Mouse (Mus musculus): ENCODE measurements at regions not wholly inside any gene's neighbourhood (a gene's known extent, or its start where the extent isn't known, plus 50 kb on each side); places are given as distances from the start of the nearest gene placed in this dataset.

DNA sequence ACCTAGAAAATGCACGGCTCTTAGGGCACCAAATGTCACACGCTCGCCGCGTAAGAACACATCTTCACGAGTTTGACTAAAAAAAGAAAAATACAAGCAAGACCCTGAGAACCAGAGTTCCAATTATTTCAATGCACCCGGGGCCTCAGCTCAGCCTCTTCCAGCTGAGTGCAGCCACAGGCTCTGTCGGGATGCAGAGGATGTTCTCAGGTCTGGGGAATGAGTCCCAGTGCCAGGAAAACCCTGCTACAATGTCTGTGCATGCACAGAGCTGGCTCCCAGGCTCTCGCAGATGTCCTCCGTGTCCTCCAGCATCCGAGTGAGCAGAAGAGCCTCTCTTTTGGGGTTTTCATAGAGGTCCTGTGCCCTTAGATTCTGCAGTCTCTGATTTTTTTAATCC, 219.1 kb downstream of the Fndc1 start:
- Histone ChIP-seq H3K4me1 (ENCODE audit: control insufficient read depth, insufficient read depth, low read length) (no peaks in the 10 kb centered on the region), H3K9me3 (replicated peaks; ENCODE audit: control insufficient read depth, low read length) (0 out of 2 replicates have a peak, but pooled peaks cover 2% of the 10 kb centered on the region), H3K4me3 (ENCODE audit: low read length) (no peak overlapping the region), H3K27ac (ENCODE audit: low read length) (no peak overlapping the region), H3K4me2 (ENCODE audit: low read depth, low read length) (no peak overlapping the region), H3K36me3 (ENCODE audit: control insufficient read depth, insufficient read depth) (no peaks in the 10 kb centered on the region), H3K9ac (ENCODE audit: low read length) (no peak overlapping the region), H3K27me3 (ENCODE audit: control insufficient read depth, insufficient read depth, low read length) (no peaks in the 10 kb centered on the region)
- WGBS: 74% methylated on average over 11 of the region's 11 CpGs
- no peak for ATAC-seq (replicated peaks; ENCODE audit: extremely low read depth, insufficient read depth, low FRiP score)

DNA sequence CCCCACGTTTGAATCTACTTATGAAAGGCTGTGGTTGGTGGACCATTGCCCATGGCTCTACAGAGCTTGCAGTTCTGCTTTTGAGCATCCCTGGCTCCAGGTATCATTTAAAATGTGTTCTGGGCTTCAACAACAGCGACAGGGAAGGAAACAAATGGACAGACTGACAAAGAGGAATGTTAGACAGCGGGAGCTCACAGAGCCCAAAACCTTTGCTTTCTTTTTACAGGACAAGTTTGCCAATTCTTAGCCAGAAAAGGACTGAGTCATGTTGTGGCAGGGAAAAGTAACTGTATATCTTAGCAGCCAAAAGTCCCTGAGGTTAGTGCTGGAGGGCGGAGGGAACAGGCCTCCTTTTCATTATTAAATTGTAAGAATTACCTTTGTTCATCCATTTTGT, 219.7 kb downstream of the Fndc1 start:
- H3K9ac ChIP-seq (ENCODE audit: low read length): no peak overlapping the region
- H3K27ac ChIP-seq (ENCODE audit: low read length): no peak overlapping the region
- 69% methylated on average over 4 of the region's 4 CpGs for WGBS
- ATAC-seq (replicated peaks; ENCODE audit: extremely low read depth, insufficient read depth, low FRiP score): no peak
- no peaks in the 10 kb centered on the region for H3K4me1 ChIP-seq (ENCODE audit: control insufficient read depth, insufficient read depth, low read length)
- H3K9me3 ChIP-seq (replicated peaks; ENCODE audit: control insufficient read depth, low read length): 0 out of 2 replicates have a peak, but pooled peaks cover 6% of the 10 kb centered on the region
- H3K27me3 ChIP-seq (ENCODE audit: control insufficient read depth, insufficient read depth, low read length): no peaks in the 10 kb centered on the region
- H3K4me2 ChIP-seq (ENCODE audit: low read depth, low read length): no peak overlapping the region
- no peaks in the 10 kb centered on the region for H3K36me3 ChIP-seq (ENCODE audit: control insufficient read depth, insufficient read depth)
- no peak overlapping the region for H3K4me3 ChIP-seq (ENCODE audit: low read length)

DNA sequence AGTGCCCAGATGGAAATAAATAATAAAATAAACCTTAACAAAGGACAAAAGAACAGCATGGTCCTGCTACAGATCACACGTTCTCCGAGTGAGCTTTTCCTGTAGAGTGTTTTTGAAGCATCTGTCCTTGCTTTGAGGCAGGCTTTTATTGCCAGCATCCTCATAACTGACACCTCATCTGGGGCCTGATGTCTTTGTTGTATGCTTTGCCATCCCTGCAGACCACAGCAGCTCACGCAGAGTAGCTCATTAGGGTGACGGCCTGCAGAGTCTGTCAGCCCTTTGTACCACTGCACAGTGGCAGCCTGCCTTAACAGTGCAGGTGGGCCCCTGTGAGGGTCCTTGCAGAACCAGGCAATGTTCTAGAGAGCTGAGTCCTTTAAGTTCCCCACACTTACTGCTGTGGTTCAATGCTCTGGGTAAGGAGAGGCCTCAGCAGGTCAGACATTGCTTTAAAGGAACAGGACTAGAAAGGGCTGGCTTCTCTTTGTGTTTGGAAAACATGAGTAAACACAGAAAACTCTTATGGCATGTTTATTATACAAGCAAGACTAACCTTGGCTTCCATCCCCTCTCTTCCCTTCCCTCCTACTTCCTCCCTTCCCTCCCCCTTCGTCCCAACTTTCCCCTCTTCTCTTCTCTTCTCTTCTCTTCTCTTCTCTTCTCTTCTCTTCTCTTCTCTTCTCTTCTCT, 219.7 kb upstream of the Unc93a2 start:
- Histone ChIP-seq H3K9me3 (replicated peaks; ENCODE audit: control insufficient read depth, low read length) (0 out of 2 replicates have a peak, but pooled peaks cover 6% of the 10 kb centered on the region), H3K4me3 (ENCODE audit: low read length) (no peak overlapping the region), H3K4me1 (ENCODE audit: control insufficient read depth, insufficient read depth, low read length) (no peaks in the 10 kb centered on the region), H3K27ac (ENCODE audit: low read length) (no peak overlapping the region), H3K4me2 (ENCODE audit: low read depth, low read length) (no peak overlapping the region), H3K27me3 (ENCODE audit: control insufficient read depth, insufficient read depth, low read length) (no peaks in the 10 kb centered on the region), H3K36me3 (ENCODE audit: control insufficient read depth, insufficient read depth) (no peaks in the 10 kb centered on the region), H3K9ac (ENCODE audit: low read length) (no peak overlapping the region)
- ATAC-seq (replicated peaks; ENCODE audit: extremely low read depth, insufficient read depth, low FRiP score): no peak
- WGBS: 78% methylated on average over 5 of the region's 5 CpGs

DNA sequence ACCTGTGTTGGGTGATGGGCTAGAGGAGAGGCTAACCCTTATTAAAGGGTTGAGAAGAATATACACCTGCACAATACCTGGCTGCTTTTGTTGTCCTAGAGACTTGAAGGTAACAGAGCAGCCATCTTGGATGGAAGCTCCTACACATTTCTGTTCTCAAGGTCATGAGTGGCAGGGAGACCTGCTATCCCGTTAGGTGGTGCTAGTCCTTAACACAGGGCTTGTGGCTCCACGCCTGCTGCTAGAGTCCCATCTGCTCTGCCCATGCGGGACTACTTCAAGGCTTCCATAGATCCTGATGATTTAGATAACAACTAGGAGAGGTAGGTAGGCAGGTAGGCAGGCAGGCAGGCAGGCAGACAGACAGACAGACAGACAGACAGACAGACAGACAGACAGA, 218.8 kb upstream of the Unc93a2 start:
- 0 out of 2 replicates have a peak, but pooled peaks cover 6% of the 10 kb centered on the region for H3K9me3 ChIP-seq (replicated peaks; ENCODE audit: control insufficient read depth, low read length)
- WGBS: 84% methylated on average over 3 of the region's 3 CpGs
- H3K9ac ChIP-seq (ENCODE audit: low read length): no peak overlapping the region
- no peaks in the 10 kb centered on the region for H3K4me1 ChIP-seq (ENCODE audit: control insufficient read depth, insufficient read depth, low read length)
- H3K27ac ChIP-seq (ENCODE audit: low read length): no peak overlapping the region
- no peaks in the 10 kb centered on the region for H3K27me3 ChIP-seq (ENCODE audit: control insufficient read depth, insufficient read depth, low read length)
- no peak for ATAC-seq (replicated peaks; ENCODE audit: extremely low read depth, insufficient read depth, low FRiP score)
- no peaks in the 10 kb centered on the region for H3K36me3 ChIP-seq (ENCODE audit: control insufficient read depth, insufficient read depth)
- no peak overlapping the region for H3K4me2 ChIP-seq (ENCODE audit: low read depth, low read length)
- no peak overlapping the region for H3K4me3 ChIP-seq (ENCODE audit: low read length)

DNA sequence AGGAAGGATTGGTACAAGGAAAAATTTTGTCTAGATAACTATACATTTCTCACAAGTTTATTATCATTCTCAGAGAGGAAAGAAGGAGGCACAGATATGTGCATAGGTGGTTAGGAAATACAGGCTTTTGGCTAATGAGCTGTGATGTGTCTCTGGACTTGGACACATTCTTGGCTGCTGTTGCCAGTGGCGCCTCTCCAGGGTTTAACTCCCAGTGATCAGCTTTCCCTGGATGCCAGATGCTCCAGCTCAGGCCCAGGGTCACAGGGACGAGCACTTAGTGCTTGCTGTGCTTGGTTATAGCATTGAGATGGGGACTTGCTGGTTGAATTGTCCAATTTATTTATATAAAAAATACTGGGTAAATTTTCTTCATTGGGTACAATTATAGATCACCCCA, 215.3 kb upstream of the Unc93a2 start:
- Histone ChIP-seq H3K9me3 (replicated peaks; ENCODE audit: control insufficient read depth, low read length) (0 out of 2 replicates have a peak, but pooled peaks cover 7% of the 10 kb centered on the region), H3K4me3 (ENCODE audit: low read length) (no peak overlapping the region), H3K9ac (ENCODE audit: low read length) (no peak overlapping the region), H3K4me2 (ENCODE audit: low read depth, low read length) (no peak overlapping the region), H3K4me1 (ENCODE audit: control insufficient read depth, insufficient read depth, low read length) (peaks cover 5% of the 10 kb centered on the region), H3K27ac (ENCODE audit: low read length) (no peak overlapping the region), H3K36me3 (ENCODE audit: control insufficient read depth, insufficient read depth) (no peaks in the 10 kb centered on the region), H3K27me3 (ENCODE audit: control insufficient read depth, insufficient read depth, low read length) (no peaks in the 10 kb centered on the region)
- ATAC-seq (replicated peaks; ENCODE audit: extremely low read depth, insufficient read depth, low FRiP score): peak; percentile 52; the same call in 1 of the 2 replicates
- WGBS: 32% methylated on average over 2 of the region's 2 CpGs

DNA sequence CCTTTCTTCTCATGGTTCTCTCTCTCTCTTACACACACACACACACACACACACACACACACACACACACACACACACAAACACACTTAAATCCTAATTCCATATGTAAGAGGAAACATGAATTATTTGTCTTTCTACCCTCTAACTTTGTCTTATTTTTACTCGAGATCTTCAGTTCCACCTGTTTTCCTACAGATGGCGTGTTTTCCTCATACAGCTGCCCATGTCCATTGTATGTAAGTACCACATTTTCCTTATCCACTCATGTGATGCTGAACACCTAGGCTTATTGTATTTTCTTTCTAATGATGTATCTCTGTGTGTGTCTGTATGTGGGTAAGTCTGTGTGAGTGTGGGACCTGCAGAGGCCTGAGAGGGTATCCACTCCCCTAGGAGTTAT, 212.2 kb upstream of the Unc93a2 start:
- WGBS: 43% methylated on average over 2 of the region's 2 CpGs
- Histone ChIP-seq H3K9ac (ENCODE audit: low read length) (no peak overlapping the region), H3K4me2 (ENCODE audit: low read depth, low read length) (no peak overlapping the region)

DNA sequence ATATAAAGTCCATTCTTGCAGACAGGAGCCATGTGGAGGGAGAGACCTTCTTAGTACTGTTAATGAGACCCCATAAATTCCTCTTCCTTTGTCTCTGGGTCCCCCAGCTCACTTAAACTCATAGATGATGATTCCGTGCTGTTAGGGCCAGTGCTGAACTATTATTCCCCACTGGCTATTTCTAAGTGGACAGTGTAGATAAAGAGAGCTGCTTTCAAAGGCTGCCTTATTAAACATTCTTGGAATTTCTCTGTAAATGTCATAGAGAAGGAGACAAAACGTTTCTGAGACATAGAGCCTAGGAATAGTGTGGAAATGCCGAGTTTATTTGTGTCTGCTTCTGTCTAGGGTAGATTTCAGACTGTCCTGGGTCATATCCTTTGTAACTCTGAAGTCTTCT, 209.5 kb upstream of the Unc93a2 start:
- 33% methylated on average over 3 of the region's 3 CpGs for WGBS
- H3K9ac ChIP-seq (ENCODE audit: low read length): no peak overlapping the region
- H3K4me3 ChIP-seq (ENCODE audit: low read length): no peak overlapping the region
- H3K4me1 ChIP-seq (ENCODE audit: control insufficient read depth, insufficient read depth, low read length): peaks cover 5% of the 10 kb centered on the region
- no peaks in the 10 kb centered on the region for H3K36me3 ChIP-seq (ENCODE audit: control insufficient read depth, insufficient read depth)
- no peak overlapping the region for H3K27ac ChIP-seq (ENCODE audit: low read length)
- H3K4me2 ChIP-seq (ENCODE audit: low read depth, low read length): no peak overlapping the region
- ATAC-seq (replicated peaks; ENCODE audit: extremely low read depth, insufficient read depth, low FRiP score): no peak
- no peaks in the 10 kb centered on the region; the same call in 1 of the 2 replicates for H3K27me3 ChIP-seq (ENCODE audit: control insufficient read depth, insufficient read depth, low read length)
- H3K9me3 ChIP-seq (replicated peaks; ENCODE audit: control insufficient read depth, low read length): 0 out of 2 replicates have a peak, but pooled peaks cover 2% of the 10 kb centered on the region

More for the DNA sequence above, 212.2 kb upstream of the Unc93a2 start:
- ATAC-seq (replicated peaks; ENCODE audit: extremely low read depth, insufficient read depth, low FRiP score): no peak
- Histone ChIP-seq H3K27ac (ENCODE audit: low read length) (no peak overlapping the region), H3K9me3 (replicated peaks; ENCODE audit: control insufficient read depth, low read length) (0 out of 2 replicates have a peak, but pooled peaks cover 2% of the 10 kb centered on the region), H3K27me3 (ENCODE audit: control insufficient read depth, insufficient read depth, low read length) (no peaks in the 10 kb centered on the region; the same call in 1 of the 2 replicates), H3K36me3 (ENCODE audit: control insufficient read depth, insufficient read depth) (no peaks in the 10 kb centered on the region), H3K4me1 (ENCODE audit: control insufficient read depth, insufficient read depth, low read length) (peaks cover 5% of the 10 kb centered on the region), H3K4me3 (ENCODE audit: low read length) (no peak overlapping the region)

DNA sequence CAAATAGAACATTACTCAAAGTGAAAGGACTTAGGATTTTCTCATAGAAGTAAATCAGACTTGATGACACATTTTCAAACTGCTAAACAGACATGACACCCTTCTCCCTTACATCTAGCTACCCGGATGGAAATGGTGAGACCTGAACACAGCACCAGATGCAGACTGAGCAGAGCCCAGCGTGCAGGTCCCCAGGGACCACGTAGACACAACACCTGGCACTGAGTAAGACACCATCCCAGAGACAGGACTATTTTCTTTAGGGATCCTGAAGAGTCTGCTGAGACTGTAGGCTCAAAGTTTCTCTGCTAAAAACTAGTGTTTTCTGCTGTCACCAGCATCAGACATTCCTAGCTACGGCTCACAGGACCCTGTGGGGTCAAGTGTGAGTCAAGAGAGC, 207.2 kb upstream of the Unc93a2 start:
- Histone ChIP-seq H3K4me3 (ENCODE audit: low read length) (no peak overlapping the region), H3K27me3 (ENCODE audit: control insufficient read depth, insufficient read depth, low read length) (no peaks in the 10 kb centered on the region; the same call in 1 of the 2 replicates), H3K9me3 (replicated peaks; ENCODE audit: control insufficient read depth, low read length) (0 out of 2 replicates have a peak, but pooled peaks cover 2% of the 10 kb centered on the region), H3K4me2 (ENCODE audit: low read depth, low read length) (no peak overlapping the region), H3K27ac (ENCODE audit: low read length) (no peak overlapping the region), H3K4me1 (ENCODE audit: control insufficient read depth, insufficient read depth, low read length) (no peaks in the 10 kb centered on the region), H3K9ac (ENCODE audit: low read length) (no peak overlapping the region), H3K36me3 (ENCODE audit: control insufficient read depth, insufficient read depth) (no peaks in the 10 kb centered on the region)
- WGBS: 74% methylated on average over 4 of the region's 4 CpGs
- no peak for ATAC-seq (replicated peaks; ENCODE audit: extremely low read depth, insufficient read depth, low FRiP score)

DNA sequence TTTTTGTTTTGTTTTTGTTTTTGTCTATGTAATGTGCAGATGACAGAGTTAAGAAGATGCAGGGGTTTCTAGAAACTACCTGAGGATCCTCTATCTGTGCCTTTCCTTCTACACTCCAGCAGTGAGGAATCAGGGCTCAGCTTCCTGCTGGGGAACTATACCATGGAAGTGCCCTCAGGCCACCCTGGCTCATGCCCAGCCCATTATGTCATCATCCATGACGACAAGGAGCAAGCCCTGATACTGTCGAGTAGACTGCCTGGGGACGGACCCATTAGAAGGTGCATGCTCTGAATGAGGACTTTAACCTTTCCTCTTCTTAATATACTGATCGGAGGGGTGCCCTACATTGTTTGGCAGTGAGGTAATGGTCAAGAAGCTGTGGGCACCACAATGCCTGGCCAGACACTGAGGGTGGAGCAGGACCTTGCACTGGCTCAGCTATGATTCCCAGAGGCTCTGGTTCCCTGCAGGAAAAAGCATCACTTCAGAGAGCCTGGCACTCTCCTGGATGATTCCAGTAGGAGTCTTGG, 197.7 kb upstream of the Unc93a2 start:
- no peaks in the 10 kb centered on the region for H3K4me1 ChIP-seq (ENCODE audit: control insufficient read depth, insufficient read depth, low read length)
- WGBS: 55% methylated on average over 4 of the region's 4 CpGs
- no peaks in the 10 kb centered on the region for H3K36me3 ChIP-seq (ENCODE audit: control insufficient read depth, insufficient read depth)
- H3K4me2 ChIP-seq (ENCODE audit: low read depth, low read length): no peak overlapping the region
- H3K27ac ChIP-seq (ENCODE audit: low read length): no peak overlapping the region
- no peak overlapping the region for H3K9ac ChIP-seq (ENCODE audit: low read length)
- H3K9me3 ChIP-seq (replicated peaks; ENCODE audit: control insufficient read depth, low read length): no peaks in the 10 kb centered on the region
- no peak overlapping the region for H3K4me3 ChIP-seq (ENCODE audit: low read length)
- no peaks in the 10 kb centered on the region for H3K27me3 ChIP-seq (ENCODE audit: control insufficient read depth, insufficient read depth, low read length)
- ATAC-seq (replicated peaks; ENCODE audit: extremely low read depth, insufficient read depth, low FRiP score): no peak

All from heart, embryonic 16.5 days (tissue).